Mouse (Mus musculus): ENCODE data around the gene Patl1.

DNA sequence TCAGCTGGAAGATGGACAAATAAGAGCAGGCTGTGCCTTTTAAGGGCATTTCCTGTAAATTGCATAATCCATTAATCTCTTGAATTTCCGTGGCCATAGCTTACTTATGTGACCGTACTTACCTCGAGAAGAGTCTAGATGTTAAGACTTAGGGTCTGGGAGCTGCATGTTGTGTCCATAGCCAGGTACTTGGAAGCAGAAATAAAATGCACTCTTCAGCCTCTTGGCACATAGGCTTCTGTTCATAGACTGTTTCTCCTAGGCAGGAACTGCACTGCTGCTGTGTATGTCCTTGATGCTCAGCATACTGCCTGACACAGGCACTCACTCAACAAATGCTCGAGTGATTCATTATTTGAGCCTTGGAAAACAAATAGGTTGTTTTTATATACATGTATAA, 68.3 kb downstream of the Patl1 start:
- TF ChIP-seq CTCF (IDR thresholded peaks at IDR 0.05) (no peak), EP300 (IDR thresholded peaks at IDR 0.05) (no peak)
